Mouse (Mus musculus): ENCODE data around the gene Rbm24. TPM values are rescaled to one million over a fixed set of nuclear protein-coding genes. Genes with fewer than 3 reads are reported as not detected.

The Rbm24 gene
- total RNA-seq, 2 experiments from 2014 or later, result 176 to 207 TPM

DNA sequence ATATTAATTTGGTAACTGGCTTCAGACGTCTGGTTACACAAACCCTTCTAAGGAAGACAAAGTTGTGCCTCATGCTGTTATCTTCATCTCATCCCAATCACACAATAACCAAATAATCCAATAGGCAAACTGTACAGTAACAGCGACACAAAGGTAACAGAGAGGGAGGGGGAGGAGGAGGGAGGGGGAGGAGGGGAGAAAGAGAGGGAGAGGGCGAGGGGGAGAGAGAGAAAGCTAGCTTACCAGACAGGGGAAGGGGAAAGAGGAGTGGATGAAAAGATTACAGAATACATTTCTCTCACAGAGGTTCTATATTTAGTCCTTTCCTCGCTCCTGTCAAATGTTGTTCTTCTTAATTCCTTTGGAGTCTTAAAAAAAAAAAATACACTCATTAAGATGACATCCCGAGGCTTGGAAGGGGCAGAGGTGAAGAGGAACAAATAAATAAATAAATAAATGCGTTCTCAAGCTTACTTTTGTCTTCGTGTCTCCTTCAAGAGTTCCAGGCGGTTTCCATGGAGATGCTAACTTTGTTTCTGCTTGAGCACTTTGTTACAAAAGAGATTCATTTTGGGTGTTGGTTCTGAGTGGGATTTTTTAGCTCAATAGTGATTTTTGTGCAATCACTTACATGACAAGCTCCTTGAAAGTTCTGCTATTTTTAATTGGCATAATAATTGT lies 15.8 kb downstream of the Rbm24 start:
- DNase-seq (ENCODE audit: low spot score), result no peak

GRCm38 (mm10) chr13:46438960-46439359 lies 20.7 kb downstream of the Rbm24 start:
- DNase-seq (ENCODE audit: low spot score), result no peak

DNA sequence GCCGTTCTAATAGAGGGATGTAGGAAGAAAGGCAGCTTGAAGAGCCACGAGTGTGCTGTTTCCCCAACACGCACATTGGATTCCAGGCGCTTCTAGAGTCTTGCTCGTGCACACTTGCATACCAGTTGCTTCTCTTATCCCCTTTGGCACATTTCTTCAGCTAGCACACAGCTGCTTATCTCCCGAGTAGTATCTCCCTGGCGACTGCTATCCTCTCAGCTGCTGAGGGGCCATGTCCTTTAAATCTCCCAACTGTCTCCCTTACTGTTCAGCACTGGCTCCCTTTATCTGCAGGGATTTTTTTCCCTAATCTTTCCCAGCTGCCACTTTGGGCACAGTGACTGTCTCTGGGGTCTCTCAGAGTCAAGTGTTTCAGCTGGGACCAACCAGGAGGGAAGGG lies 25.8 kb downstream of the Rbm24 start:
- no peak for DNase-seq (ENCODE audit: low spot score)

DNA sequence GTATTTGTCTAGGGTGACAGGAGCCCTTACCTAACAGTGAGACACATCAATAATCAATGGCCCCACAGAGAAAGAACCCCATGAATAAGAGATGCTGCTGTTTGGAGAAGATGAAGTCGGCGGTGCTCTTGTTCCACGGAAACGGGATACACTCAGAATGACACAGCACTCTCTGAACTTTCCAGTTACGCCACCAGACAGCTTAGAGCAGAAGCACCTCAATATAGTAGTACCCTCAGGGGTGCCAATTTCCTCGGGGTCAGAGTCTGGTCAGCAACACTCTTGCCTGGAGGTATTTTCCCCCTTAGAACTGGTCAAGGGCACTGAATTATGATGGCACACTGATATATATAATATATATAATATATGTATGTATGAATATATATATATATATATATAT lies 27.8 kb downstream of the Rbm24 start:
- peak; percentile 69 for DNase-seq (ENCODE audit: low spot score)

DNA sequence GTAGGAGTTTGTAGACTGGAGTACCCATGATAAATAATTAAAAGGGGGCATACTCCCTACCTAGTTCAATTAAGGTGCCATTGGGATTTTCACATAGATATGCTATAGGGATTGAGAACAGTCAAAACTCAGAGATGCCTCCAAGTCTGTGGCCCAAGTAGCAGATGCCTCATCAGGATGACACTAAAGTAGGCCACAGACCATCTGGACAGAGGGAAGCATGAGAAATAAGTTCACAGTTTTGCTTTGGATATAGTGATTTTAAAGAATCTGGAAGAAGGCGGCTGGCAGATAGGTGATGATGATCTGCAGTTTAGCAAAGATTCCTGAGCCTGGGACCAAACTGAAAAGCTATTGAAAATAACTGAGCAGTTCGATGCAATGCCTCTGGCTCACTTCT lies 30.0 kb downstream of the Rbm24 start:
- no peak for DNase-seq (ENCODE audit: low spot score)

- no peak for DNase-seq (ENCODE audit: low spot score)
These were observed 31.7 kb downstream of the Rbm24 start for GRCm38 (mm10) chr13:46449955-46450354.

DNA sequence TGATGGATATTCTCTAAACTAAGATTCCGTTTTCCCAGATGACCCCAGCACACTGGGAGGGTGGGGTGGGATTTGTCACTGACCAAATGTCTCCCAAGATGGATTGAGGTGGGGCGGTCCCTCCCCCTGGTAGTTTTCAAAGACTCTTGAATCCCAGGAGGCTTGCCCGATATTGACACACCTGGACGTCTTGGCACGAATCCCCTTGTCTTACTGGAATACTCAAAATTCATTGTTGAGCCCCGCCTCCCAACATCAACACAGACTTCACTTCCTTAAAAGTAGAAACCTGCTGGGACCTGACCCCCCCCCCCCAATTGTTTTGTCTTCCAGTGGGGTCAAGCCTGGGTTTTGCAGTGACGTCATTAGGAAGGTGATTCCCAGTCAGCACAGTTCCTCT lies 32.4 kb downstream of the Rbm24 start:
- DNase-seq (ENCODE audit: low spot score), result no peak

DNA sequence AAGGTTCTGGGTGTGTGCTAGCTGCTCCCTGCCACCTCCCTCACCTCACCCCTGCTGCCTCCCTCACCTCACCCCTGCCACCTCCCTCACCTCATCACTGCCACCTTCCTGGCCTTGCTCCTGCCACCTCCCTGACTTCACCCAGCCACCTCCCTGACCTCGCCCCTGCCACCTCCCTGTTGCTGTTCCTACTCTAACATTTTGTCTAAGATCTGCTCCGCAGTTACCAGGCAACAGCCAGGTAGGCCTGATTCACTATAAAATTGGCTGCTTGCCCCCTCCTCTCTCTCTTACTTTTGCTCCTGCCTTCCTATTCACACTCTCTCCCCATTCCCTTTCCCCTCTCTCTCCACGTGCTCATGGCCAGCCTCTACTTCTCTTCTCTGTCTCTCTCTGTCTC lies 33.3 kb downstream of the Rbm24 start:
- DNase-seq (ENCODE audit: low spot score), result no peak

DNA sequence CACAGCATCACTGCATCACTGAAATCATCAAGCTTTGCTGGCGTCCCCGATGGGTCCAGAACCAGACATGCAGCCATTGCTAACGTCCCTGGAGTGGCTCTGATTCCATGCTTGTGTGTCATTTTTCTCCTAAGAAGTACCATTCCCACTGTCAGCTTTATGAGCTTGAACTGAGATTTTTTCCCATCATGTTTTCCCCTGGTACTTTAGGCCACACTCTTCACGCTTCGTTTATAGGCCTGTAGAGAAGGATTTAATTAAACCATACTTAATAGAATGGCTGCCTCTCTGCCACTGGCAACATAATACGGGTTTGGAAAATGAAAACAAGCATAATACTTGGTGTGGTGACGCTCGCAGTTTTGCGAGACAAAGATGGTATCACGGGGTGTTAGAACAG lies 41.3 kb downstream of the Rbm24 start:
- DNase-seq (ENCODE audit: low spot score), result no peak

DNA sequence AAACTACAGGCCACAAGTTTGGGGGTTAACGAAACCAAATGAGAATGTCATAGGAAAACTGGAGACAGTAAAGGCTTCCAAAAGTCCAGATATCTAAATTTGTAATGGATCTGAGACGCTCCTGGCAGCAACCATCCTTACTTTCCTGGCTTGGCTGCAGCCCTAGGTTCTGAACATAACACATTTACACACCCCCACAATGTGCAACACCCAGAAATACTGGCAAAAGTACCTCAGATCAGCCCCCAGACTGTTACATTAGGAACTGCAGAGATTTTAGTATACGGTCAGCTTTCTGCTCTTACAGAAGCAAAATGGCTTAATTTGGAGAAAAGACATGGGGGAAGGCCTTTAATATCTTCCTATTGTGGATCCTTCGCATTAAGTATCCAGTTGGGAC lies 44.0 kb downstream of the Rbm24 start:
- DNase-seq (ENCODE audit: low spot score), result no peak

GRCm38 (mm10) chr13:46463764-46464163 lies 45.5 kb downstream of the Rbm24 start:
- no peak for DNase-seq (ENCODE audit: low spot score)

DNA sequence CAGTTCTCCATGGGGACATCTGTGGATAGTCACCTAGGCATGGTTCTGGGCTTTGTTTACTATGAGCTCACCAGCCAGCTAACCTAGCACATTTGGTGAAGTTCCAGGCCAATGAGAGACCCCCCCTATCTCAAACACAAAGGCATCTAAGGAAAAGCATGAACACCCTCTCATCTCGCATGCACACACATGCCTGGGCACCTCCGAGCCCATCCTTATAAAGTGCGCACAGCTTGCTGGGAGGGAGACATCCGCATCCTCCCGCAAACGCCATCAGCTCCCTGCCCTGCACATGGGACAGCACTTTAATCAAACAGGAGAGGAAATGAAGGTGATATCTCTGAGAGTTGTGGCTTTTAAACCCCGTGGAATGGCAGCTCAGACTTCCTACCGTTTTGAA lies 50.0 kb downstream of the Rbm24 start:
- no peak for DNase-seq (ENCODE audit: low spot score)

GRCm38 (mm10) chr13:46469536-46469935 lies 51.3 kb downstream of the Rbm24 start:
- no peak for DNase-seq (ENCODE audit: low spot score)

Other genes with a start within 250 kb of the Rbm24 start
- not detected for gene Stmnd1, start 144.7 kb upstream of the Rbm24 start, total RNA-seq (2021)
- gene Cap2, start 83.4 kb downstream of the Rbm24 start, total RNA-seq (2021), result 100 to 1,000 TPM; 314 to 333 TPM